ENCODE assay signal across 8 mouse cellular contexts in genomic region chr9:95559059-95559935, GRCm38 (mm10). TPM values are rescaled to one million over a fixed set of nuclear protein-coding genes. Genes with fewer than 3 reads are reported as not detected.
DNase-seq lines count a peak whose midpoint lies in the region; ATAC-seq lines count a peak whose summit lies in the region.

TSS of gene Paqr9 (plus strand) at chr9:95559657.

- peak within 1 kb of the TSS; percentile 97 for H3K4me2 ChIP-seq in embryonic facial prominence, embryonic 11.5 days (ENCODE audit: low read depth, low read length)
- H3K4me2 ChIP-seq in heart, embryonic 12.5 days = peak within 1 kb of the TSS; percentile 96
- peak within 1 kb of the TSS; percentile 98 for H3K4me2 ChIP-seq in kidney, embryonic 15.5 days
- peak within 1 kb of the TSS; percentile 91 for H3K4me2 ChIP-seq in liver, embryonic 11.5 days

- ATAC-seq in embryonic facial prominence, embryonic 11.5 days (replicated peaks; ENCODE audit: insufficient number of reproducible peaks, low FRiP score, low TSS enrichment, low read depth) = peak; percentile 58
- ATAC-seq in heart, embryonic 12.5 days (ENCODE audit: insufficient number of reproducible peaks, low FRiP score) = peak; percentile 45
- peak; percentile 76 for ATAC-seq in kidney, embryonic 15.5 days (replicated peaks; ENCODE audit: low FRiP score)
- ATAC-seq in liver, embryonic 11.5 days (replicated peaks; ENCODE audit: low FRiP score) = peak; percentile 58
- ATAC-seq in monocyte, adult 5-6 weeks (replicated peaks; ENCODE audit: insufficient number of reproducible peaks, low FRiP score, low TSS enrichment, poor library complexity, severe bottlenecking) = no peak

- H3K9ac ChIP-seq in embryonic facial prominence, embryonic 11.5 days (replicated peaks; ENCODE audit: low read length) = peak within 1 kb of the TSS; percentile 62
- H3K9ac ChIP-seq in heart, embryonic 12.5 days = peak within 1 kb of the TSS; percentile 73
- H3K9ac ChIP-seq in kidney, embryonic 15.5 days = peak within 1 kb of the TSS; percentile 52
- H3K9ac ChIP-seq in liver, embryonic 11.5 days (ENCODE audit: low read depth, low read length) = peak within 1 kb of the TSS; percentile 68

- no peaks in the 10 kb centered on the region for H3K9me3 ChIP-seq in embryonic facial prominence, embryonic 11.5 days (replicated peaks; ENCODE audit: control insufficient read depth, low read length)
- no peaks in the 10 kb centered on the region for H3K9me3 ChIP-seq in heart, embryonic 12.5 days (replicated peaks)
- H3K9me3 ChIP-seq in kidney, embryonic 15.5 days (replicated peaks) = no peaks in the 10 kb centered on the region
- no peaks in the 10 kb centered on the region for H3K9me3 ChIP-seq in liver, embryonic 11.5 days (ENCODE audit: control insufficient read depth, low read length)

- 0% methylated on average over 47 of the region's 118 CpGs for WGBS in embryonic facial prominence, embryonic 11.5 days
- WGBS in heart, embryonic 12.5 days = 9% methylated on average over 99 of the region's 118 CpGs
- under 1% methylated on average over 60 of the region's 118 CpGs for WGBS in kidney, embryonic 15.5 days
- 1% methylated on average over 79 of the region's 118 CpGs for WGBS in liver, embryonic 11.5 days

- peak within 1 kb of the TSS; percentile 59 for H3K4me3 ChIP-seq in embryonic facial prominence, embryonic 11.5 days (ENCODE audit: low read depth, low read length)
- peak within 1 kb of the TSS; percentile 72 for H3K4me3 ChIP-seq in heart, embryonic 12.5 days
- peak within 1 kb of the TSS; percentile 67 for H3K4me3 ChIP-seq in kidney, embryonic 15.5 days (replicated peaks)
- H3K4me3 ChIP-seq in liver, embryonic 11.5 days (ENCODE audit: low read depth, low read length) = peak within 1 kb of the TSS; percentile 76

- no peak within 1 kb of the TSS for H3K27ac ChIP-seq in embryonic facial prominence, embryonic 11.5 days (replicated peaks; ENCODE audit: low read depth, low read length)
- H3K27ac ChIP-seq in heart, embryonic 12.5 days (ENCODE audit: poor library complexity, severe bottlenecking) = no peak within 1 kb of the TSS
- no peak within 1 kb of the TSS for H3K27ac ChIP-seq in kidney, embryonic 15.5 days
- H3K27ac ChIP-seq in liver, embryonic 11.5 days (ENCODE audit: low read depth, low read length) = peak within 1 kb of the TSS; percentile 83

- no peaks in the 10 kb centered on the region for H3K4me1 ChIP-seq in embryonic facial prominence, embryonic 11.5 days (ENCODE audit: control insufficient read depth, insufficient read depth, low read length)
- peaks cover 17% of the 10 kb centered on the region for H3K4me1 ChIP-seq in heart, embryonic 12.5 days (replicated peaks)
- H3K4me1 ChIP-seq in kidney, embryonic 15.5 days = peaks cover 18% of the 10 kb centered on the region
- H3K4me1 ChIP-seq in liver, embryonic 11.5 days (replicated peaks; ENCODE audit: control insufficient read depth, insufficient read depth, low read length) = peaks cover 24% of the 10 kb centered on the region

- peak; percentile 4 for DNase-seq in thymus, postnatal 14 days
- no peak for DNase-seq in thymus, adult 18-20 months
- DNase-seq in embryonic facial prominence, embryonic 11.5 days (ENCODE audit: low spot score) = peak; percentile 44
- DNase-seq in liver, embryonic 11.5 days (ENCODE audit: low spot score) = peak; percentile 70
- peak; percentile 43 for DNase-seq in retina, postnatal 7 days (ENCODE audit: low read depth, low spot score)

- H3K36me3 ChIP-seq in embryonic facial prominence, embryonic 11.5 days (replicated peaks; ENCODE audit: control insufficient read depth, insufficient read depth, low read depth, low read length) = no peaks in the 10 kb centered on the region
- no peaks in the 10 kb centered on the region for H3K36me3 ChIP-seq in heart, embryonic 12.5 days
- H3K36me3 ChIP-seq in kidney, embryonic 15.5 days = no peaks in the 10 kb centered on the region
- no peaks in the 10 kb centered on the region for H3K36me3 ChIP-seq in liver, embryonic 11.5 days (ENCODE audit: control insufficient read depth, insufficient read depth, low read length)

- peaks cover 31% of the 10 kb centered on the region for H3K27me3 ChIP-seq in embryonic facial prominence, embryonic 11.5 days (ENCODE audit: control insufficient read depth, insufficient read depth, low read length)
- peaks cover 68% of the 10 kb centered on the region for H3K27me3 ChIP-seq in heart, embryonic 12.5 days (replicated peaks)
- H3K27me3 ChIP-seq in kidney, embryonic 15.5 days = peaks cover 95% of the 10 kb centered on the region
- peaks cover 65% of the 10 kb centered on the region for H3K27me3 ChIP-seq in liver, embryonic 11.5 days (replicated peaks; ENCODE audit: control insufficient read depth, insufficient read depth, low read length)

RNA-seq across cellular contexts. Expression of gene Paqr9, which starts in this region (rescaled TPM):
- polyA plus RNA-seq in embryonic facial prominence, embryonic 11.5 days (2014; fragmentation: Nextera tagmentation; extraction: Ambion mirVana) = 0.24 and 0.29 TPM in 2 replicates
- polyA plus RNA-seq in heart, embryonic 12.5 days (2016; fragmentation: Nextera tagmentation; extraction: Ambion mirVana) = 0.85 and 0.89 TPM in 2 replicates
- 0.95 and 1.1 TPM in 2 replicates for polyA plus RNA-seq in kidney, embryonic 15.5 days (2015; fragmentation: Nextera tagmentation; extraction: Ambion mirVana)
- 13.8 and 14.4 TPM in 2 replicates for polyA plus RNA-seq in liver, embryonic 11.5 days (2014; fragmentation: Nextera tagmentation; extraction: Ambion mirVana)
- 0.57 to 1.4 TPM in 2 of 3 replicates, not detected in the other for total RNA-seq in monocyte, adult 5-6 weeks (2017)

Comparison
In these comparisons a context has a peak if more than half of its experiments do, and no peak if none do; other contexts are left out.
1. DNase-seq: peak in thymus, postnatal 14 days (single experiment), liver, embryonic 11.5 days (single experiment) and retina, postnatal 7 days (single experiment); none in thymus, adult 18-20 months (0 of 2).
2. Peak in DNase-seq, ATAC-seq, H3K4me3 ChIP-seq, H3K9ac ChIP-seq and H3K4me2 ChIP-seq in embryonic facial prominence, embryonic 11.5 days; RNA of the gene not detected or under 1 TPM.
3. Peak in ATAC-seq, H3K4me3 ChIP-seq, H3K9ac ChIP-seq and H3K4me2 ChIP-seq in heart, embryonic 12.5 days; RNA of the gene not detected or under 1 TPM.
4. Peak in every context shown above with its lines, with median percentiles within 50 percentile points of each other: H3K4me2 ChIP-seq, H3K4me3 ChIP-seq and H3K9ac ChIP-seq.